Mouse (Mus musculus): ENCODE measurements at regions not wholly inside any gene's neighbourhood (a gene's known extent, or its start where the extent isn't known, plus 50 kb on each side); places are given as distances from the start of the nearest gene placed in this dataset.

GRCm38 (mm10) chr9:120661226-120661625 lies 90.0 kb downstream of the Rpl14 start:
- no peak for TF ChIP-seq EP300 (IDR thresholded peaks at IDR 0.05; ENCODE audit: low read depth)
- no peak for TF ChIP-seq CTCF (IDR thresholded peaks at IDR 0.05; ENCODE audit: low read depth)

Measured in liver, postnatal 0 days (tissue).